Mouse (Mus musculus) layer of hippocampus, adult 9-11 months (tissue): ENCODE data around the gene Pip5kl1.
A peak's percentile ranks its signal among the peaks of the same experiment; 100 is the strongest.

Experiments used
- DNase-seq: peaks from one replicate; pipeline ENCODE4 v3.0.0; 2022

Gene Pip5kl1

DNA sequence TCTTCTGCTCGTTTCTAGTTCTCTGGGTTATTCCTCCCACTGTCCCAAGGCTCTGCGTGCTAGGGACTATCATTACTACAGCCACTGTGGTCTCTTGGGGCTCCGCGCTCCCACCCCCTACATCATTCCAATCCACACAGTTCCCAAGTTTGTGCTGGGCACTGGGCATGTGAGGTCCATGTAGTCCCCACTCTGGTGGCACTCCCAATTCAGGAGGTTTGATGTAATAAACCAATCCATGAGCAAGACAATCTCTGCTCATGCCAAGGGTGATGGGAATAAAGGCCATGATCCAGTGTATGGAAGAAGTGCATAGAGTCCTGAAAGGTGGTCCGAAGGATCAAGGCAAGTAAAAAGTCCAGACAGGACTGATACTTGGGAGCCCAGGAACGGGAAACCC lies at the start of gene Pip5kl1:
TSS of gene Pip5kl1 (plus strand) at position 301 of the 400 bp plus-strand sequence.
- no peak for DNase-seq

DNA sequence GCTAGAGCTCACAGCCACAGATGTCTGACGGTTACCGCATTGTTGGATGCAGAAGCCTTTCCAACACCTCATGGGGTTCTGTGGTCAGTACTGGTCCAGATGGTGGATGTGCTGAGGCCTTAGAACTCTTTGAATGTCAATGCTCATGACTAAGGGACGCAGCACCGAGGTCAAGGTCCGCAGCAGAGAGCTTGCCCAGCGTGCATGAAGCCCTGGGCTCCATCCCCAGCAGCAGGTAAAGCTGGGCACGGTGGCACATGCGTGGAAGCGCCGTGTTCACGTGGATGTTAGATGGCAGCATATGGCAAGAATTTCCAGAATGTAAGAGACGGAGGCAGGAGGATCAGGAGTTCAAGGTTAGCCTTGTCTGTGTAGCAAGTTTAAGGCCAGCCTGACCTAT lies 48.8 kb upstream of the Pip5kl1 start:
- DNase-seq = no peak

DNA sequence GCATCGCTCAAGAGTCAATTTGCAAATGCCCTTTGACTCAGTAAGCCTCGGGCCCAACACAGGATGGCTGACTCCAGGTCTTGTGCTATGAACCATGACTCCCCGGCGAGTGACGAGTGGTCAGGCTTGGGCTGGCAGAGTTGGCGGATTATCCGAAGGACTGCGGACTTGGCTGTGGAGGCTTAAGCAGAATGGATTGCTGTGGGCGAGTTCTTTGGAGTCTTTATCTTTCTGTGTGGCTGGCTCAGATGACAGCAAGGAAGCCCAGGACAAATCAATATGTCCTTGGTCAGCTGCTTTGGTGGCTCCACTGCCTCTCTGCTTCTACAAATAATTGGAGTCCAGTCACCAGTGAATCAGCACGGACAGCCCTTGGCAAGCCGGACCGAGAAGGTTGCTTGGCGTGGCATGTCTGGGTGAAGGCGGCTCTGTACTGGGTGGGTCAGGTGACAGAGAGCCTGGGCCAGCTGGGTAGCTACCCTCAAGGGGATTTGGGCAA lies 47.1 kb upstream of the Pip5kl1 start:
- DNase-seq = no peak

DNA sequence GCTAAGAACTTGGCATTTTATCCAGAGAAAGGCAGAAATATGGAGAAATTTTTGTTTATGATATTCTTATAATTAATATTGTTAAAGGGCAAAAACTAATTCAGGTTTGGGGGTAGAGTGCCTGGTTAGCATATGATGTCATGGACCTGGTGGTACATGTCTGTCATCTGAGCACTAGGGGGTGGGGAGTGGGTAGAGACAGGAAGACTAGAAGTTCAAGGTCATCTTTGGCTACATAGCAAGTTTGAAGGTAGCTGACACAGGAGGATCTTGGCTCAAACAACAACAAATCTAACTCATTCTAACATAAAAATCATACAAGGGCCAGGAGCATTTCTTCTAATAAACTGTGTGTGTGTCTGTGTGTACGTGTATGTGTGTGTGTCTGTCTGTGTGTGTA lies 46.3 kb upstream of the Pip5kl1 start:
- no peak for DNase-seq

DNA sequence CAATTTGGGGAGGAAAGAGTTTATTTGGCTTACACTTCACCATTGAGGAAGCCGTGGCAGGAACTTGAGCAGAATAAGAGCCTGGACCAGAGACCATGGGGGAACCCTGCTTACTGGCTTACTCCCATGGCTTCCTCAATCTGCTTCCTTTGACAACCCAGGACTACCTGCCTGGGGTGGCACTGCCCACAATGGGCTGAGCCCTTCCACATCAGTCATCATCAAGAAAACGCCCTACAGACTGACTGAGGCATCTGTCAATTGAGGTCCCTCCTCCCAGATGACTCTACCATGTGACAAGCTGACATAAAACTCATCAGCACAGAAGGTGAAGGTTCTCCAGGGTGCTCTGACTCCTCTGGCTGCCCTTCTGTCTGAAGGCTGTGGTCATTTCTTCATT lies 44.1 kb upstream of the Pip5kl1 start:
- no peak for DNase-seq

DNA sequence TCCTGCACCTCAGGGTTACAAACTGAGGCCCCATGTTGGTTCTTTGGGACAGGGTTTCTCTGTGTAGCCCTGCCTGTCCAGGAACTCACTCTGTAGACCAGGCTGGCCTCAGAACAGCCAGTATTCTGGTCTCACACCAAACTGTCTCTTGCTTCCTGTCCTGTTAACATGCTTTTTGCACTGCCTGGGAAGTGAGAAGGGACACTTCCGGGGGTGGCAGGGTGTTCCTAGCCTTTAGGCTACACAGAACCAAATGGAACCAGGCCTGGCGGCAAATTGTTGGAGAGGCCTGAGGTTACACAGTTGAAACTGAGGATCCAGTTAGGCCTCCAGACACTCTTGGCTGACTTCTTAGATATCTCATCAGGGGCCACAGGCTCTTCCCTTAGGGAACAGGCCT lies 41.4 kb upstream of the Pip5kl1 start:
- no peak for DNase-seq

DNA sequence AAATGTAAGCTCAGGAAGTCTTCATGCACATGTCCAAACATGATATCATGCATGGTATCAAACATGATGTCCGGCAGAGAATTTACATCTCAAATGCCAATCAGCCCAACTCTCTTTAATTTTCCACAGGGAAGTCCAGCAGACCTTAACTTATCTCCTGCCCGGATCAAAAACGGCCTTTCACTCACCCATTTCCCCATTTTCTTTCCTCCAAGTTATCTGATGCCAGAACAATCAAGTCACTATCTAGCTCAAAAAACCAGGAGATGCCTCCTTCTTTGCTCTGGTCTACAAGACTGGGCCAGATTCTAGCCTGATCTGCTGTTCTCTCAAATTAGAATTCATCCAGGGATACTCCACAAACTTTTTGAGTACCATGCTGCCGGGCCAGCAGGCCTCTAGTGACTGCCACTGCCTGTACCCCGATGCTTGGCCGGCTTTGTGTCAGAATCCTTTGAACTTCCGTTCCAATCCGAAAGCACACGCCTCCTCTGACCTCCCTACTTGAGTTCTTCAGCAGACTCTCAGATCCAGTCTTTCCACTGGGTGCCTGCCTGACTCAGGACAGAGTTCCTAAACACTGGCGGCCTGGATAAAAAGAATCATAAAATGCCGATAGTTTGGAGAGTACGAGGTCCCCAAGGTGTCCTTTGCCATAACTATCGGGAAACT lies 40.4 kb upstream of the Pip5kl1 start:
- DNase-seq = no peak

DNA sequence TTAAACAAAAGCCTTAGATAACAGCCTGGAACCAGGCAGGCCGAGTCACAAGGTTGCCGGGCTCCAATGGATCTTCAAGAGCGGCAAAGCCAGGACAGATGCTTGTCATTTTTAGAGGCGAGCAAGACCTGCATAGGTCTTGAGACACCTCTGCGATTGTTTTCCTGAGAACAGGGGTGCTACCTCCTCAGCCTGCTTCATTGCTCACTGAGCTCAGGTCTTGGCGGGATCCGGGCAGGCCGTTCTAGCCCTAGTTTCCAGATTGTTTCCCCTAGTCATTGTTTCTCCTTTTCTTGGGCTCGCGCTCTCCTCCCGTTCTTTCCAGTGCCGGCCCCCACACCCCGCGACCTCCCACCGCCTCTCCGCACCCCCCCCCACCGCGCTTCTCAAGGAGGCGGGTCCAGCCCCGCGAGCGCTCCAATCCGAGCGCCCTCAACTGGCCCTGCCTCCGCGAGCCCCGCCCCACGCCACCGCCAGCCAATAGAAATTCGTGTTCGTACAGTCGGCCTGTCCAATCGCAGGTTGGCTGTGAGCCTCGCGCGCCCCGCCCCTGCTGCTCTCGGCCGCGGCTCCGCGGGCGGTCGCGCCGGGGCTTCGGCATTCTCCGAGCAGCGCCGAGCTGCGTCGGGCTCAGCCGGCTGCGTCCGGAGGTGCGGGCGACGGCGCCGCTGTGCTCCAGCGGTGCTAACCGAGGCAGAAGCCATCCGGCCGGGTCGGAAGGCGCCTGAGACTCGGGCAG lies 39.7 kb upstream of the Pip5kl1 start, which contains the start of gene Fam102a:
TSS of gene Fam102a (plus strand) at position 600 of the 739 bp plus-strand sequence.
- peak; percentile 98 for DNase-seq

DNA sequence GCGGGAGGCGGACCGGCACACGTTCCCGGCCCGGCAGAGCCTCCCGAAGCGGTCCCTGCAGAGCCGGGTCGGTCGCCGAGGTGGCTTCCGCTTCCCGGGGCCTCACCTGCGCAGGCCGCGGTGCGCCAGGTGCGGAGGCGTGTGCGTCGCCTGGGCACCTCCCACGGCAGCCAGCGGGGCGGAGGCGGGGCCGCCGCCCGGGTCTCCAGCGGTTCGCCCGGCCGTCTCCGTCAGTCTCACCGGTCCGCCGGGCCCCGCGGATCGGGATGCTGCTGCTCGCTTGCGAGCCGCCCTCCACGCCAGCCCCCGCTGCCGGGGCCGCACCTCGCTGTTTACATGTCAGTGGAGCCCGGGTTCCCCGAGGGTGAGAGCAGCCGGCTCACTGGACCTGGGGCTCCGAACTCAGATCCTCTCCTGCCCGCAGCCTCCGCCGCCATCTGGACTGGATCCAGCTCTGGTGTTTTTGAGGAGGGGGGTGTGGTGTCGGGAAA lies 39.1 kb upstream of the Pip5kl1 start:
- peak; percentile 50 for DNase-seq

DNA sequence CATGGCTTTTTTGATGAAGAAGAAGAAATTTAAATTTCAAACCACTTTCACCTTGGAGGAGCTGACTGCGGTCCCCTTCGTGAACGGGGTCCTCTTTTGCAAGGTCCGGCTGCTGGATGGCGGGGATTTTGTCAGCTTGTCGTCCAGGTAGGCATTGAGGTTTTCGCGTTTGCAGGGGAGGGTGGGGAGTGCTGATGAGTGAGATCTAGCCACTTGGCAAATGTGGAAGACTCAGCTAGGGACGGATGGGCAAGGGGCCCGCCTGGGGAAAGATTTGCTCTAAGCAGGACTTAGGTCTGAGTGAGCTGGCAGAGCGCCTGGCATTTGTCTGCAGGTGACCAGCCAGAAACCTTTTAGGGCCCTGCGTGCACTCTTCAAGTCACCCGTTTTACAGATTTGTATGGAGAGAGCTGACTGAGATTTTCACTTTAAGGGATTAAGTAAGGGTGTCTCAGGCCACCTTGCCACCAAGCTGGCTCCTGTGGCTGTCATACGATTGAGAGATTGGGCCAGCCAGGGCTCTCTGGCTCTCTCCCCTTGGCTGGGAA lies 38.4 kb upstream of the Pip5kl1 start:
- DNase-seq = no peak

DNA sequence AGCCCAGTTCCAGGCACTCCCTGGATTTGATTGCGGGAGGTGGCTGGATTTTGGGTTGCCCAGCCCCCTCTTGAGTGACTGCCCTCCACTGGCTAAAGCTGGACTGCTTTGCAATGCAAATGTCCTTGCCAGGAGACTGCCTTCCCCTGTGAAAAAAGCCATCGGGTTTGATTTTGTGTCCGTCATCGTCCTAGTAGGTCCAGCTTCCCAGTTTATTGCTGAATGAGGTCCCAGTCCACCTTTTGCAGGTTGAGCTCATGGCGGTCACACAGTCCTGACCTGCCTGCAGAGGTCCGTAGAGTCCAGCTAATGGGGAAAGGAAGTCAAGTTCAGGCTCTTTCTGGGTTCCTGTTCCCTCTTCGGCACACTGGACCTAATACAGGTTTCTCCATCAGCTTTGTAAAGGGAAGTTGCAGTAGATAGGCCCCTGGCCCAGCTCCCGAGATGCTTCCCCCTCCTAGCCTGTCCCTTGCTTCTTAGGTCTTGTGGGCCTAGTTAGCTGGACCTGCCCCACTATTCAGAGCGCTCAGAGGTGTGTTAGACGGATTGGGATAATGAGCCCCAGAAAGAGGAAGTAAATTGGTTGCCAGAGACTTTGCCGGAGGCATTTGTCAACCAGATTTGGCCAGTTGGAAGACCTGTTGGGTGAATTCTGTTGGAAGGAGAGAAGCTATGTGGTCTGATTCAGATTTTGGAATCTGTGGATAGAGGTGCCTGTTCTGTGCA lies 37.8 kb upstream of the Pip5kl1 start:
- peak; percentile 76 for DNase-seq

DNA sequence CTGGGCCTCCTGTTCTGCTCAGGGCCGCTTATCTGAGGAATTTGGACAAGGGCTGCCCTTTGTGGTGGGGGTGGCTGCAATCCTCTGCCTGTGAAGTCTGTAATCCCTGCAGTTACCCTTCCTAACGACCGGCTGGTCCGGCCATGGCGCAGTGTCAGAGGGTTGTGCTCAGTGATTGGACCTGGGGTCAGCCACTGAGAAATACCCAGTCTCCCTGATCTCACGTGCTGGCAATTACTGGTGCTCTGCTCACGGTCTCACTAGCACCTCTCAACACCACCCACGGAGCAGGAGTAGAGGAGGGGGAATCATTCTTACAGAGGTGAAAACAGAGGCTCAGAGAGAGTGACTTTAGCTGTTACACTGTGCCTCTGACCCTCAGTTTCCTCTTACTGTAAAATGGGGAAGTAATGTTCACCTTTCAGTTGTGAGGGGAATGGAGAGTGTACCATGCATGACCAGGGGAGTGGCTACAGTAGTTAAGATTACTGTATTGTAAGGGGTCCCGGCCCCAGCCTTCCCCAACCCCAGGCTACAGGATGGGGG lies 37.2 kb upstream of the Pip5kl1 start:
- no peak for DNase-seq

DNA sequence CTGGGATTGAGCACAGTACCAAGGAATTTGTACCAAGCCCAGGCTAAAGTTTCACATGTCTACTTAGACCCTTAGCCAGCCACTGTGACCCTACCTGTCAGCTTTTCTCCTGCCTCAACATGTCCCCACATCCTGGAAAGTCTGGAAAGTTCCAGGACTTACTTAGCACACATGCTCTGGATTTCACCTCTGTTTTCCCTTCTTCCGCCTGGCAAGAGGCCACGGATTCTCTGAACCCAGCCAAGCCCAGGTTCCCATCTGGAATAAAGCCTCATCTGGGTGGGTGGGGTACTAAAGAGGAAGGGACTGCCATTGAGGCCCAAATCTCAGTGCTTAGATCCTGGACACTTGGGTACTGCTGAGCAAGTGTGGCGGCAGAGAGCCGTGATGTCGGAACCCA lies 36.7 kb upstream of the Pip5kl1 start:
- no peak for DNase-seq

DNA sequence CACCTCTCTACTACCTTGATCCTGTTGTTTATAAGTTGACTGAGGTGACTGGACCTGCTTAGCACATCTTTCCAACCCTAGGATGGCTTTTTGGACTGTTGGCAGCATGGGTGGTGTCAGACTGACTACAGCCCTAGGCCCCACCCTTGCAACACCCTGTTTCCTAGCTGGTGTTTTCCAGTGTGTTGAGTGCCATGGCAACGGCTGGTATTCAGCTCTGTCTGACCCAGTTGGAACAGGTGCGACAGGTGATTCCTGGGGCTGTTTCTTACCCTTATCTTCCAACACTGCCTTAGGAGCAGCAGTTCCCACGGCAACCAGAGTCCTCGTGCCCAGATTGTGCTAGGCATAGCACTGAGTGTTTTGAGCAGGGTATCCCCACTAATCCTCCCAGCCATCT lies 36.1 kb upstream of the Pip5kl1 start:
- peak; percentile 47 for DNase-seq

DNA sequence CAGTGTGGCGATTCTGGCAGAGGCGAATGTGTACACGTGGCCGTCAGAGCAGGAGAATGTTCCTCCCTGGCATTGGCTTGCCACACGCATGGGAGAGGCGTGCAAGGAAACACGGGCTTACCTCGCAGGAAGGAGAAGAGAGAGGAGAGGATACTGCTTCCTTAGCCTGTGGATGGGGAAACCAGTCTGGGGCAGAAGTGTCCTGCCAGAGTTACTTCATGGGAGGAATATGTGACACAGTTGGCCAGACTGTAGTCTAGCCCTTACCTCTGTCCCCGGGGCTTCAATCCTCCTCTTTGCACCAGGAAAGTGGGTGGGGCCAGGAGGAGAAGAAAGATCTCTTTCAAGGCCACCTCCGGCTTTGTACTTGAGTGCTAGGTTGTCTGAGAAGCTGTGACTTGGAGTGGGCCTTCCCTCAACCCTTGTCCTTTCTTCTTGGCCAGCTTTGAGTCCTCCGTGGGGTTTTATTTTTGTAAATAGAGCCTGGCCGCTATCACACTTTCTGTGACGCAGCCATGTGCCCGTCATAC lies 35.1 kb upstream of the Pip5kl1 start:
- no peak for DNase-seq

DNA sequence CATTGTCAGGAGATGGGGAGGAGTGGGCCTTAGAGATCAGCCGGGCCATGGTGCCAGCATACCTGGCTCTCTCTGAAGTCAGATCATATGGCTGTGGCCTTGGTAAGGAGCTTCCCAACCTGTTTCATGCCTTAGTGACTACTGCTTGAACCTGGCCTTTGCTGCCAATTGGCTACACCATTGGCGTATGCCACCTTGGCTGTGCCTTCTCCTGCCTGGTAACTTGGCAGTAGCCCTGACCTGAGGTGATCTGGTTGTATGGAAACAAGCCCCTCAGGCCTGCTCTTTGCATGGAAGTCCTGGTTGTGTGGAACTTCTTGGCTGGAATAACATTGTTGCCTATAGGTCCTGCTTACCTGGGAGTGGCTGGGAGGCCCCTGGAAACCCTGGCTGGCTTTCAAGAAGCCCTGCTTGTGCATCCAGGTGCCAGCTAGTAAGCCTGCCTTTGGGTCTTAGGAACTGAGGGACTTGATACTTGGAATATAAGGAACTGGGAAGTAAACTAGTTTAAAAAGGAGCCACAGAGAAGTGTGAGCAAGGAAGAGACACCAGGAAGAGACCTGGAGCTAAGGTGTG lies 33.2 kb upstream of the Pip5kl1 start:
- no peak for DNase-seq

DNA sequence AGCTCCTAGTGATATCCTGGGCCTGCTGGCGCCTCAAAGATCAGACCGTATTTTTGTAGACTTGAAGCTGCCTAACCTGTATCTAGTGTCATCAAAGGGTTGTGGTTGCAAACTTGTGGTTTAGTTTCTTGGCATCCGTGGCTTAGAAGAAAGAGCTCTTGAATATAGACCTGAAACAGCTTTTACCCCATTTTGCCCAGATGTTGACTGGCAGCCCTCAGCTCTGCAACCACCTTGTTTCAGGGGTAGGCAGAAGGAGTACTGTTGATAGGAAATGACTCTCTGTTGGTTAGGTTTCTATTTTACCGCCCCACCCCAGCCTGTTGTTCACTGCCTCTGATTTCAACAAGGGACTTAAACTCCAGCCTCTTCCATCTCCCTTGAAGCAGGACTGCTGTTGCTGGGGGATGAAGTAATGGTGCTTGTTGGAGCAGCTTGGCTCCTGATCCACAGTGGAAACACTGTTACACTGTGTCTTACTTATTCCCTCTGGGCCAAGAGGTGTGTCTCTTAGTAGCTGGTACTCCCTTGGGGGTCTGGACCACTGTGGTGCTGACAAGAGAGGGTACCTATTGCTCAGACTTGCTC lies 32.5 kb upstream of the Pip5kl1 start:
- DNase-seq = no peak

DNA sequence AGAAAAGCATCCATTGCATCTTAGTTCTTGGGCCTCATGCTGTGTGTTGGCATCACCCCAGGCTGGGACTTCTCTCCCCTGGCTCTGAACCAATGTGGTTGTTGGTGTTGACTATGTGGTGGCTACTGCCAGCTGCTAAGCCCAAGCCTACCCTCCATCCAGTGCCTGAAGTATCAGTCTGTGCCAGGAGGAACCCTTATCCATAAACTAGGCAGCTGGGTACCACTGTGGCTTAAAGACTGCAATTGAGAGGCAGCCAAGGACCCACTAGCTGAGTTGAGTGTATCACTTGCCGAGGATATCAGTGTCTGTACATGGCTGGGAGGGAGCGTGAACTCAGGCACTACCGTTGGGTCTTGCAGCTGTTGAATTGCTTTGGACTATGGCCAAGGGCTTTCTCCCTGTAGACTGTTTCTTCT lies 31.6 kb upstream of the Pip5kl1 start:
- DNase-seq = peak; percentile 52

DNA sequence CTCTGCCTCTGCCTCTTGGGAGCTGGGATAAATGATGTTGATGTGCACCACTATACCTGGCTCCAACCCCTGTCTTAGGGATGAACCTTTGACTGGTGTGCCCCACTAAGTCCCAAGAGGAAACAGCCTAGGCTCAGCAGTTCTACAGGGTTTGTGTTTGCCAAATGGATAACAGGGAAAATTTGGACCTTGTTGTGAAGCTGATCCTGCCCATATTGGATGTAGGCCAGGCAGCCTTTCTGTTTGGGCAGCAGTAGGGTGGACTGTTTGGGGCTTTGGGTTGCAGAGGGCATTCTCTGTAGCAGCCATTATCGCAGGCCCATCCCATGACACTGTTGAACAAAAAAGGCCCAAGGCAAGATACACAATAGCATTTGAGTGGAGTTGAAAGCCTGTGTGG lies 27.6 kb upstream of the Pip5kl1 start:
- no peak for DNase-seq

DNA sequence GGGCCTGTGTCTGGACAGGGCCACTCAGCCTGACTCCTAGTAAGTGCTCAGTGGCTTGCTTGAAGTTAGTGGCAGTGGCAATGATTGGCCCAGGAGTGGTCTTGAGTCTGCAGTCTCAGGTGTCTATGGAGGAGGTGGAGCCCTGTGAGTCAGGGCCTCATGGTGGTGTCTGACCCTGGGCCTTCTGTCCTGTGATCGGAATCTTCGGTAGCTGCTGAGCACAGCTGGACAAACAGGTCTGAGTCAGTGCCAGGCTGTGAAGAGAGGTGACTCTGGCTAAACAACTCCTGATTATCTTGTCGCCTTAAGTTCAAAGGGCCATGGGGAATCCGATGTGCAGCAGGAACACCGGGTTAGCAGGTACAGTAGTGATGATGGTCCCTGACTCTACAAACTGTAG lies 27.2 kb upstream of the Pip5kl1 start:
- no peak for DNase-seq

DNA sequence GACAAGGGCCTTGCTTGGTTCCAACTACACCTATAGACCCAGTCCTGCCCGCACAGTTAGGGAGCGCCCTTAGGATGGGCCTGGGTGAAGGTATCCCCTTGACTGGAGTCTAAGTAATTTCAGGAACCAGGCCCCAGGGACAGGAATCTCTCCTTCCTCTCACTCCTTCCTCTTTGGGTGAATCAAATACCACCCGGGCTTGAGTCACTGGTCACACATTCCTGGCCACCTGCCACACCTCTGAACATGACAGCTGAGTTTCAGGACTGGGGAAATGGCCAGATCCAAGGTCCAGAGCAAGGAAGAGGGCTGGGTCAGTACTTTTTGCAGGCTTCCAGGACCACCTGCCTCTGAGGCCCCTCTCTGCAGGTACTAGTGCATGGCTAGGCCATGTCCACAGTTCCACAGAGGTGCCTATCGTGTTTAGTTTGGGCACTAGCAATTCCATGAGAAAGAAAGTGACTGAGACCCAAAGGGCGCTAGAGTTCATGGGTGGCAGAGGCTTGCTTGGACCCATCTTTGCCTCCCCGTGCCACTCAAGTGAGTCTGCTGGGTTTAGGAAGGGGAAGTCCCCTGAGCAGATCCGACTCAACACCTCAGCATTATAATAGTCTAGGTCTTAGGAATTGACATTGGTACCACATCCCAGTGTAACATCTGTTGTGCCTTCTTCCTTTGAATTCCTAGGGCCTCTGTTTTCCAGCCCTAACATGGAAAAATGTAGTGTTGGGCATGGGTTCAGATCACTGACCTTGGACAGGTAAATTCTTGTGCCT lies 26.4 kb upstream of the Pip5kl1 start:
- no peak for DNase-seq
